Mouse (Mus musculus): ENCODE results near the gene Btnl10. TPM values are rescaled to one million over a fixed set of nuclear protein-coding genes. Genes with fewer than 3 reads are reported as not detected.

Gene Btnl10
- total RNA-seq (2021), result under 1 TPM; 0.20 to 0.40 TPM

GRCm38 (mm10) chr11:58917745-58918366 is at the start of gene Btnl10:
Btnl10 (plus strand) TSS chr11:58917908.
- DNase-seq, result no peak
- intact Hi-C loops (cut with DNase I), result no loop called here

GRCm38 (mm10) chr11:58867954-58868330 is 49.8 kb upstream of the Btnl10 start:
- DNase-seq, result no peak
- intact Hi-C loops (cut with DNase I), result no loop called here

DNA sequence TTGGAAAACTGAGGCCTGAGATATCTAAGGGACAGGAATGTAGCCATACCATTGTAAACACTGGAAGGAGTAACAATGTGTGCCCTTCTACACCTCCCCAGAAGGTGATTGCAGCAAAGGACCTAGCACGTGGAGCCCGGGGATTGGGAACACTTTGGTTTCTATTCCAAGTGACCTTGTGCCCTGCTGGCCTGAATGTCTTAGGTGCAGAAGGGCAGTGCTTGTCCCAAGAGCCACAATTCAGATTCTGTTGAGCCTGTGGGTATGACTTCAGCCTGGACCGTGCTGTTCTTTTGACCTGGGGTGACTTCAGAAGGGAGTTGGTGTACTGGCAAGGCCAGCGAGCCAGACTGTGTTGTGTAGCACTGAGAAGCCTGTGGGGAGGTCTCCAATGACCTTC is 46.7 kb upstream of the Btnl10 start:
- no peak for DNase-seq
- intact Hi-C loops (cut with DNase I), result no loop called here

DNA sequence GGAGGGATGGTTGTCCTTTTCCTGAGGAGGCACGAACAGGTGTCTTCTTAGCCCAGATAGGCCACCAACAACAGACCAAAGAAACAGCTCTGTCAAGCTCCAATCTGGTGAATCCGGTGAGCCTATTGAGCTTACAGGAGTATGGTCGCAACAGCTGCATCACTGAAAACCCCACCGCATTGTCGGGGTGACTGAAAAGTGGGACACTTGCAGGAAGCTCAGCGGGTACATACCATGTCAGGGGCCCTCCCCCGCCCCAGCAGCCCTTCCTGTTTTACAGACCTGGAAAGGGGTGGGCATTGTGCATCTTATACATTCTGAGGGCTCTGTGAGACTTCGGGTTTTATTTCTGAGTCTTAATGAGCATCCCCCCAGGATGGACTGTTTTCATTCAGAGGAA is 34.0 kb upstream of the Btnl10 start:
- DNase-seq, result no peak
- intact Hi-C loops (cut with DNase I), result no loop called here

- no peak for DNase-seq
- intact Hi-C loops (cut with DNase I), result no loop called here
Observed at GRCm38 (mm10) chr11:58890511-58890910, 27.2 kb upstream of the Btnl10 start.

DNA sequence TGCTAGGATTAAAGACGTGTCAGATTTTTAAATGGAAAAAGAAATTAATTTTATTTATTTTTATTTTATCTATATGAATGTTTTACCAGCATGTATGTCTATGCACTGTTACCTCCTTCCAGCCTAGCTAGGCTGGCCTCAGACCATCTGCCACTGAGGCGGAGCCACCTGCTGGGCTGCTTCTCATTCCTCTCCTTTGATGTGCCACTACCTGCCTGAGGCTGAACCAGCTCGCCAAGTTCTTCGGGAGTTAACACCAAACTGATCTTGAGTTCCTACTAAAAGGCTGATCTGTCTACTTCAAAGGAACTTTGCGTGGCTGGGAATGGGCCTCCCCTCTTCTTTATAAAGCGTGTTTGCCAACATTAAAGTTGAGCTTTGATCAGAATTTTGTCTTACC is 23.3 kb upstream of the Btnl10 start:
- intact Hi-C loops (cut with DNase I), result no loop called here
- no peak for DNase-seq

- intact Hi-C loops (cut with DNase I), result no loop called here
- no peak for DNase-seq
Observed at GRCm38 (mm10) chr11:58897485-58897884, 20.2 kb upstream of the Btnl10 start.

- DNase-seq, result no peak
- intact Hi-C loops (cut with DNase I), result no loop called here
Observed at GRCm38 (mm10) chr11:58901080-58901479, 16.6 kb upstream of the Btnl10 start.

GRCm38 (mm10) chr11:58903511-58904409 is 13.9 kb upstream of the Btnl10 start, which contains the start of gene Zfp39:
Zfp39 (minus strand) TSS chr11:58904225.
- intact Hi-C loops (cut with DNase I), result no loop called here
- peak; percentile 96 for DNase-seq

GRCm38 (mm10) chr11:58904410-58904718 is 13.3 kb upstream of the Btnl10 start:
- intact Hi-C loops (cut with DNase I), result no loop called here
- no peak for DNase-seq

GRCm38 (mm10) chr11:58904838-58905237 is 12.9 kb upstream of the Btnl10 start:
- DNase-seq, result no peak
- intact Hi-C loops (cut with DNase I), result no loop called here

- DNase-seq, result no peak
- intact Hi-C loops (cut with DNase I), result no loop called here
Observed at GRCm38 (mm10) chr11:58913776-58914175, 3.9 kb upstream of the Btnl10 start.

DNA sequence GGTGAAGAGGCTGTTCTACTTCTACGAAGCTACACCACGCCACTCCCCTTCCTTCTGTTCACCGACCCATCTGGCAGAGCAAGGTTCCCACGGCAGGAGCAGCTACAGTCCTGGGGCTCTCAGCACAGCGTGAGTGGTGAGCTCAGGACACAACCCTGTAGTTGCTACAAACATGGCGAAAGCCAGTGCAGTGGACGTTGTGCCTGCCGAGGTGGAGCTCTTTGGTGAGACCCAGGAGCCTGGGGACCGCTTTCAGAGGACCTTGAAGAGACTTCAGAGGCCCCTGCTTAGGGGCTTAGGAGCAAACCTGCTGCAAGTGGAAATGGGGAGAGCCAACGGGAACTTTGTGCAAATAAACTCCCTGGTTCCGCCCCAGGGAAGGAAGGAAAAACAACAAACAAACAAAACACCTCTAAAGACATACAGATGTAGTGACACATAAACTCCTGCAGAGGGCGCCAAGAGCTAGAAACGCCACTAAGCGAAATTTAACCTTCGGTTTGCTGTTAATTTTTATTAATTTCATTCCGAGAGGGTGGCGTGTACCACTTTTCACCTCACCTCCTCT is 3.2 kb upstream of the Btnl10 start:
- DNase-seq, result peak; percentile 19
- intact Hi-C loops (cut with DNase I), result no loop called here

GRCm38 (mm10) chr11:58916879-58917744 is 596 bp upstream of the Btnl10 start:
- DNase-seq, result peak; percentile 43
- intact Hi-C loops (cut with DNase I), result no loop called here

DNA sequence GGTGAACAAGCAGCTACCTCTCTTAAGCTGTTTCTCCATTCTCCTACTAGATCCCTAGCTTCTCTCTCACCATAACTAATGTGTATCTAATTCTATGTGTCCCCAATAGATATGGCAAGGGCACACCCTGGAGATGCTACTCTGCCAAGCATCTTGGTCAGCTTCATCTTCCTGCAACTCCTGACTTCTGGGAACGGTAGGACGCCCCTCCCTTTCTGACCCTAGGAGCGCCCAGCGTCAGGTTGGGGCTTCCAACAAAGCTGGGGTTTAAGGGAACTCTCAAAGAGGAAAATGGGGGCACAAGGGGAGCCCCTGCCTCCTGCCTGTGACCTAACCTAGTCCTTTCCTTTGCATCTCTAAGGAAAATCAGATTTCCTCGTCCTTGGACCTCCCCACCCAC is 1.1 kb downstream of the Btnl10 start:
- no peak for DNase-seq
- intact Hi-C loops (cut with DNase I), result no loop called here

DNA sequence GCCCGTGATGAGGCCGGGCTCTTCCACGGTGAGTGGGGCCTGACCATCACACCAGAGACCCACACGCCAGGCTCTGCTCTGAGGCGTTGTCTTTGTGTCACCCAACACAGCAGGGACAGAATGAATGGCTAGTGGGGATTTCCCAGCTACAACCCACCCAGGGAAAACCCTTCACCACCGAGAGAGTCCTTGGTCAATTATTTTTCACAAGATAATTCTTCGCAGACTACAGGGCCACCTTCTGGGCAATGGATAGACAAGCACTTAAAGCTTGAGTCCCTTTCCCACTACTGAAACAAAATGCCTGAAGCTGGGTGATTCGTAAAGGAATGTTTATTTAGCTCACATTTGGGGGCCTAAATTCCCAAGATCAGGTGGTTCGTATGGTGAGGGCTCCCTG is 4.7 kb downstream of the Btnl10 start:
- intact Hi-C loops (cut with DNase I), result loop anchor here (10.0 kb wide), 1 partner anchor 372 kb away; the partner anchor contains the start of gene Wnt3a
- DNase-seq, result no peak

- DNase-seq, result no peak
- intact Hi-C loops (cut with DNase I), result loop anchor here (10.0 kb wide), 1 partner anchor 368 kb away; the partner anchor contains the start of gene Wnt3a
Observed at GRCm38 (mm10) chr11:58926651-58927050, 8.9 kb downstream of the Btnl10 start.

DNA sequence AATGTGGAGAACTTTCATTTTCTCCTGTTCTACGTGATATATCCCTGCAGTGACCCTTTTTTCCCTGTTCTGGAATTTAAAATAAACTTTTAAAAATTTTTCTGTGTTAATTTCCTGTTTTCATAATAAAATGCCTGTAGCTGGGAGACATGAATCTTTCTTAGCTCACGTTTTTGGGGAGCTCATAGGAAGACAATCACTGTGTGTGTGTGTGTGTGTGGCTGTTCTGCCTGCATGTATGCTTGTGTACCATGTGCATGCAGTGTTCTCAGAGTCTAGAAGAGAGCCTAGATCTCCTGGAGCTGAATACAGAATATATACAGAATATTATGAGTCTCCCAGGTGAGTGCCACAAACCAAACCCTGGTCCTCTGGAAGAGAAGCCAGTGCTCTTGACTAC is 9.3 kb downstream of the Btnl10 start:
- intact Hi-C loops (cut with DNase I), result loop anchor here (10.0 kb wide), 1 partner anchor 368 kb away; the partner anchor contains the start of gene Wnt3a
- no peak for DNase-seq

GRCm38 (mm10) chr11:58927790-58928651 is 10.3 kb downstream of the Btnl10 start:
- DNase-seq, result peak; percentile 64
- intact Hi-C loops (cut with DNase I), result loop anchor here (10.0 kb wide), 1 partner anchor 367 kb away; the partner anchor contains the start of gene Wnt3a

- intact Hi-C loops (cut with DNase I), result loop anchor here (10.0 kb wide), 1 partner anchor 366 kb away; the partner anchor contains the start of gene Wnt3a
- no peak for DNase-seq
Observed at GRCm38 (mm10) chr11:58929055-58929454, 11.3 kb downstream of the Btnl10 start.

All from left cerebral cortex, postnatal 4 days (tissue).